Mouse (Mus musculus) megakaryocyte-erythroid progenitor cell, adult 5-6 weeks (primary cell): ENCODE results near the gene BC028528. TPM values are rescaled to one million over a fixed set of nuclear protein-coding genes. Genes with fewer than 3 reads are reported as not detected.
A peak's percentile ranks its signal among the peaks of the same experiment; 100 is the strongest.
"Not testable (repeated sequence)": the region's sequence is repeated elsewhere in the genome, so short reads cannot be mapped to it uniquely, and the experiment has no call there.

ENCODE experiments used
- ATAC-seq: replicated peaks from 2 replicates; pipeline ENCODE4 v1.8.0; 2016; ENCODE audit warnings: mild to moderate bottlenecking, inconsistent platforms; ENCODE audit not compliant: severe bottlenecking, poor library complexity, low FRiP score, low TSS enrichment
- total RNA-seq, 2 experiments: library from RNA; stranded (forward) in 1 of 2; stranded (reverse) in 1 of 2; fragments of 200-1000, 215-1000 nt in 1 of 2; fragments of >200 nt in 1 of 2; fragmentation: Nextera tagmentation in 1 of 2; gene quantifications; 2 replicates each; pipeline ENCODE4 v1.2.3; 2014 to 2017

The BC028528 gene
- total RNA-seq, 2 experiments from 2014 or later = 2.1 to 2.3 TPM

DNA sequence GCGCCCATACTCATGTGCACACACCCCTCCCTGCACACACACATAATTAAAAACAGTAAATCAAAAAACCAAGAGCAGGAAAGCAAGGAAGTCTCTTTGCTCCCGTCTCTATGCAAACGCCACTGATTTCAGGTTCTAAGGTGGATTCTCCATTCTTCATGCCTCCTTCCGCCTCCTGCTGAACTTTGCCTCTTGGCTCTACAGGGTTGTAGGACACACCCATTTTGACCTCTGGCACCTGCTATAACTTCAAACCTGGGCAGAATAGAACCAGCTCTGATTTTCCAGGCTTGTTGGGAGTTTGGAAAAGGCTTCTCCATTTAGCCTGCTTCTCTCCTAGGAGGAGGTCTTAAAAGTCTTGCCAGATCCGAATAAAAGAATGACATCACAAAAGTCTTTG lies 7.4 kb downstream of the BC028528 start:
- no peak for ATAC-seq

- no peak; the same call in 1 of the 2 replicates for ATAC-seq
These were observed 8.9 kb downstream of the BC028528 start for GRCm38 (mm10) chr3:95882816-95883425.

GRCm38 (mm10) chr3:95881979-95882815 lies 9.6 kb downstream of the BC028528 start, which contains the start of gene Ciart:
TSS of gene Ciart (minus strand) at chr3:95882251.
- peak; percentile 98 for ATAC-seq

- no peak for ATAC-seq
These were observed 12.7 kb downstream of the BC028528 start for GRCm38 (mm10) chr3:95879063-95879462.

DNA sequence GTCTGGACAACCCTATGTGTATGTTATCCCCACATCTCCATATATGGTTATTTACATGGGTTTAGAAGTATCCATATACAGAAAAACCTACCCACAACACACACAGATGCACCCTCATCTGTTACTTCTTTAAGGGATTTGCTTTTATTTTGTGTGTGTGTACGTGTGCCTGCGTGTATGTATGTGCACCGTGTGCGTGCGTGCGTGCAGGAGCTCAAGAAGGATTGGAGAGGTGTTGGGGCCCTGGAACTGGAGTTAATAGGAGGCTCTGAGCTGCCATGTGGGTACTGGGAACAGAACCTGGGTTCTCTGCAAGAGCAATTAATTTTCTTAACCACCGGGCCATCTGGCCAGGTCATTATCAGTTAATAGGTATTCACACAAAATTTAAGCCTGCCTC lies 19.8 kb downstream of the BC028528 start:
- ATAC-seq = no peak

DNA sequence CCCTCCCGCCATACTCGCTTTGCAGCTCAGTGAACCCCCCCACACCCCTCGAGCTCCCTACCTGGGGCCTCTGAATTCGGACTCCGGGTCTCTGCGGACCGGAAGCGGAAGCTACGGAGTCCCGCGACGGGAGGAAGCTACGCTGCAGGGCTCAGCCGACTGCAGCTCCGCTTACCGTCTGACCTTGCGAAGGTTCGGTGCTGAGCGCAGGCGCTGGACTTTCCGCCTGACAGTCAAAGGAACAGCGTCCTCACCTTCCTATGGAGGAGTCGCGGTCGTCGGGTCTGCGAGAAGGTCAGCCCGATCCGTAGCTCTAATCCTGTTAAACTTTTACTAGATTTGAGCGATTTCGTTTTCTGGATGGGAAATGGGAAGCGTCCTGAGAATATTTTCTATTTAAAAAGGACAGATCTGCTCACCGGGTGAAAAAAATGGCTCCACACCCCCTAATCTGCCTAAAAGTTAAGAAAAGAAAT lies 20.4 kb downstream of the BC028528 start, which contains the start of gene Mrps21:
Gene Mrps21 (minus strand): TSS at position 128 of the 476 bp plus-strand sequence.
- ATAC-seq = peak; percentile 97

- no peak for ATAC-seq
These were observed 20.8 kb downstream of the BC028528 start for GRCm38 (mm10) chr3:95870976-95871375.

DNA sequence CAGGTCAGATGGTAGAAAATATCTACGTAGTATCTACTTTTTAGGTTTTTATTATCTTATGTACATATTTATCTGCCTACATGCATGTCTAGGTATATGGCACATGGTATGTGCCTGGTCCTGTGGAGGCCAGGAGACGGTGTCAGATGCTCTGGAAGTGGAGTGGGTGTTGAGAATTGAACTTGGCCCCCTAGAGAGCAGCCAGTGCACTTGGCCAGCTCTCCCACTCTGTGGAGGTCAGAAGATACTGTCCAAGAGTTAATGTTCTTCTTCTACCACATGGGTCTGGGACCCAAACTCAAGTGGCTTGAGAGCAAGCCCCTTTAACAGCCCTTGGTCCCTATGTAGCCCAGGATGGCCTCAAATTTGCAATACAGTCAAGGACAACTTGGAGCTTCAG lies 24.4 kb downstream of the BC028528 start:
- ATAC-seq = no peak

GRCm38 (mm10) chr3:95866071-95866470 lies 25.7 kb downstream of the BC028528 start:
- ATAC-seq = no peak

GRCm38 (mm10) chr3:95865571-95865970 lies 26.2 kb downstream of the BC028528 start:
- ATAC-seq = no peak

- no peak for ATAC-seq
These were observed 26.8 kb downstream of the BC028528 start for GRCm38 (mm10) chr3:95865050-95865449.

GRCm38 (mm10) chr3:95863578-95863977 lies 28.2 kb downstream of the BC028528 start:
- ATAC-seq = no peak

DNA sequence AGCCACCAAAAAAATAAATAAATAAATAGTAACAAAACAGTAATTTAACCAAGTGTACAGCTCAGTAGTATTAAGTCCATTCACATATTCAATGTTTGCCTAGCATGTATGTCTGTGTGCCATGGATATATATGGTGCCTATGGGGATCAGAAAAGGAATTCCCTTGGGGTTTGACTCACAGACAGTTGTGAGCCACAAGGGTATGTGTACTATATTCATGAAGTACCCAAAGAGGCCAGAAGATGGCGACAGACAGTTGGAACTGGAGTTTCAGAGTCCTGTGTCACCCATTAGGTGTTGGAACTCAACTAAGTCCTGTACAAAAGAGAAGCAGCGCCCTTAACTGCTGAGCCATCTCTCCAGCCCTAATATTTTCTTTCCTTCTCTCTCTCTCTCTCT lies 30.0 kb downstream of the BC028528 start:
- ATAC-seq = peak; percentile 86

DNA sequence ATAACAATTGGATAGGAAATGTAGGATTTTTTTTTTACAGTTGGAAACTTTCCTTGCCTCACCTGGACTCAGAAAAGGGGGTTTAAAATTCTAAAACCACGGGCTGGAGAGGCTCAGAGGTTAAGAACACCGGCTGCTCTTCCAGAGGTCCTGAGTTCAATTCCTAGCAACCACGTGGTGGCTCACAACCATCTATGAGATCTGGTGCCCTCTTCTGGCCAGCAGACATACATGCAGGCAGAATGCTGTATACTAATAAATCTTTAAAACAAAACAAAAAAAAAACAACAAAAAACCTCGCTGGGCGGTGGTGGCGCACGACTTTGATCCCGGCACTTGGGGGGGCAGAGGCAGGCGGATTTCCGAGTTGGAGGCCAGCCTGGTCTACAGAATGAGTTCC lies 30.6 kb downstream of the BC028528 start:
- ATAC-seq = no peak

GRCm38 (mm10) chr3:95860323-95860722 lies 31.5 kb downstream of the BC028528 start:
- ATAC-seq = no peak

- not testable (repeated sequence) for ATAC-seq
These were observed 33.5 kb downstream of the BC028528 start for GRCm38 (mm10) chr3:95858278-95858677.

- not testable (repeated sequence) for ATAC-seq
These were observed 34.8 kb downstream of the BC028528 start for GRCm38 (mm10) chr3:95857050-95857449.

DNA sequence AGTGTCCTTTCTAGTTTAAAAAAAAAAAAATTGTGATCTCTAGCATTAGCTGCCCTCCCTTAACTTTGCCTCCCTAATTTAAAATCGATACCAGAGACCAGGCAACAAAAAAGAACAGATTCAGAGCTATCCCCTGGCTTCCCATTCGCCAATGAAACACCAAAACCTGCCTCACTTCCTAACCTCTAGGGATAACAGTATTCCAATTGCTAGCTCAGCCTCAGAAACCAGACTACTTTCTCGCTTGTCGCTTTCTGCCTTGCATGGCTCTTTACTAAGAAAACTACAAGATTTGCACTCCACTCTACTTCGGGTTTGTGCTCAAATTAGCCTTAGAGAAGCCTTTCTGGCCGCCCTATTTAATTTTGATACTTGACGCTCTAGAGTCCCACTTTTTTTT lies 35.7 kb downstream of the BC028528 start:
- ATAC-seq = 0 out of 2 replicates have a peak, but pooled peaks have one; percentile 15

DNA sequence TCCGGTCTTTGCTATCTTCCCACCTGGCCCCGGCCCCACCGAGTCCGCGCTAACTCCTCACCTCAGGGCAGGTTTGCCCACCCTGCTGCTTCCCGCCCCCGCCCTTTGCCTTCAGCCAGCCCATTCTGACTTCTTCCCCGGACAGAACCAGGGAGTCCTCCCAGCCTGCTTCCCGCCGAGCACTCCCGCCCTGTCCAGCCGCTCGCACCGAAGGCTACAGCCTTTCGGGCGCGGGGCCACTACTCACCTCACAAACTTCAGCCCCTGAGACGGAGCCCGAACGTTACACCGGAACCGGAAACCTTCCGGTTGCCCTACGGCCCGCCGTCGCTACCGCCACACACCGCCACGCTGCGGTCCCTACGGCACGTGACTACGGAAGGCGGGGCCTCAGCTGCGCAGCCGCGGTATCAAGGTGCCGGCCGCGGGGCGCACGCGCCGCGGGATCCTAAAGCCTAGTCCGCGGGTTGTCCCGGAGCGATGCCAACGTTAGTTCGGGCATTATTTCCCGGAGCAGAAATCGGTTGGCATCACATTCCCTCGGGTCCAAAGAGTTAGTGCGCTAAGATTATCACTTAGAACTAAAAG lies 36.2 kb downstream of the BC028528 start, which contains the start of gene Prpf3:
Gene Prpf3 (minus strand): TSS at position 384 of the 588 bp plus-strand sequence.
- ATAC-seq = peak; percentile 96

DNA sequence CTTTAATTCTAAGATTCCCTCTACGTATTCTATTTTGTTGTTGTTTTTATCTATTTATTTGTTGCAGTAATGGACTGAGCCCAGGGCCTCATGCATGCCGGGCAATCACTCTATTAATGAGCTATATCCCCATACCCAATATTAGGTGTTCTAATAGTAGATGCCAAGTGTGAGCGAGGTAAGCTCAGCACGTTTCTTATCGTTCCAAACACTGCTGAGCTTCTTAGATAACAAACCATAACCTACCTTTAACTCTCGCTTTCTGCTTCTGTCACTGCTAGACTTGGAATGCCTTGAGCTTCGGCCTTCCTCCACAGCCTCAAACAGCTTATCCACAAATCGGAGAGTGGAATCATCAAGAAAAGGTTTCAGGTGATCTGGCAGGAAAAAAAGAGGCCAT lies 40.5 kb downstream of the BC028528 start:
- no peak for ATAC-seq
